Mouse (Mus musculus) liver, embryonic 12.5 days (tissue): Measurements from ENCODE around the gene Slc7a5. TPM values are rescaled to one million over a fixed set of nuclear protein-coding genes. Genes with fewer than 3 reads are reported as not detected.

Source experiments
- ATAC-seq: fragments of 200-750 bp; cut with Nextera tagmentation; 2 replicates; pipeline ENCODE4 v1.8.0; 2017; ENCODE audit warnings: moderate number of reproducible peaks, mild to moderate bottlenecking, moderate library complexity
- H3K27ac ChIP-seq: fragments of 300-500 bp; sonication (generic); 2 replicates; pipeline ENCODE4 v1.5.1; 2016; ENCODE audit warnings: mild to moderate bottlenecking
- H3K27me3 ChIP-seq: fragments of 300-500 bp; sonication (generic); replicated peaks from 2 replicates; pipeline ENCODE4 v1.6.1; 2016; ENCODE audit warnings: mild to moderate bottlenecking, moderate library complexity
- H3K36me3 ChIP-seq: fragments of 300-500 bp; sonication (generic); 2 replicates; pipeline ENCODE4 v1.6.1; 2016; ENCODE audit warnings: mild to moderate bottlenecking, moderate library complexity
- H3K4me1 ChIP-seq: fragments of 300-500 bp; sonication (generic); 2 replicates; pipeline ENCODE4 v1.6.1; 2016
- H3K4me2 ChIP-seq: fragments of 300-500 bp; sonication (generic); 2 replicates; pipeline ENCODE4 v1.6.1; 2016; ENCODE audit warnings: mild to moderate bottlenecking, moderate library complexity
- H3K4me3 ChIP-seq: fragments of 300-500 bp; sonication (generic); 2 replicates; pipeline ENCODE4 v1.5.1; 2016; ENCODE audit warnings: mild to moderate bottlenecking, moderate library complexity
- H3K9ac ChIP-seq: fragments of 300-500 bp; sonication (generic); 2 replicates; pipeline ENCODE4 v1.6.1; 2016; ENCODE audit warnings: mild to moderate bottlenecking, moderate library complexity
- H3K9me3 ChIP-seq: fragments of 300-500 bp; sonication (generic); replicated peaks from 2 replicates; pipeline ENCODE4 v1.6.1; 2016; ENCODE audit warnings: mild to moderate bottlenecking, moderate library complexity
- WGBS: fragments of 180-500 bp; shearing (Covaris S2); methylation state at CpG from one replicate; pipeline ENCODE4 v1.1.7; 2016; ENCODE audit not compliant: insufficient replicate concordance; 5-methylcytosine and 5-hydroxymethylcytosine counted together
- polyA plus RNA-seq: library from polyadenylated mRNA; unstranded; fragments of >200 nt; fragmentation: Nextera tagmentation; extraction: Ambion mirVana; gene quantifications from 2 replicates; pipeline ENCODE4 v1.2.1, GENCODE M21; 2016

Slc7a5 gene
- polyA plus RNA-seq, 1 experiment from 2014 or later, result 52.6 TPM

- H3K4me2 ChIP-seq, result no peak overlapping the region
- H3K36me3 ChIP-seq, result no peaks in the 10 kb centered on the region
- no peak for ATAC-seq
- 20% methylated on average over 7 of the region's 7 CpGs for WGBS
- H3K9me3 ChIP-seq, result no peaks in the 10 kb centered on the region
- H3K4me1 ChIP-seq, result peaks cover 38% of the 10 kb centered on the region
- no peak overlapping the region; the same call in 1 of the 2 replicates for H3K9ac ChIP-seq
- peaks cover 11% of the 10 kb centered on the region; the same call in 1 of the 2 replicates for H3K27me3 ChIP-seq
- no peak overlapping the region for H3K4me3 ChIP-seq
- H3K27ac ChIP-seq, result 0 out of 2 replicates have a peak overlapping the region, but pooled peaks have one; percentile 12
Observed at GRCm38 (mm10) chr8:121852464-121852863, 55.0 kb downstream of the Slc7a5 start.

- Histone ChIP-seq H3K36me3 (no peaks in the 10 kb centered on the region), H3K4me1 (peaks cover 43% of the 10 kb centered on the region), H3K4me3 (0 out of 2 replicates have a peak overlapping the region, but pooled peaks have one; percentile 42), H3K4me2 (peak overlapping the region; percentile 72), H3K9me3 (no peaks in the 10 kb centered on the region), H3K9ac (no peak overlapping the region; the same call in none of the 2 replicates), H3K27me3 (peaks cover 8% of the 10 kb centered on the region; the same call in 1 of the 2 replicates), H3K27ac (peak overlapping the region; percentile 68)
- 48% methylated on average over 7 of the region's 7 CpGs for WGBS
- no peak for ATAC-seq
Observed at GRCm38 (mm10) chr8:121851716-121852115, 55.8 kb downstream of the Slc7a5 start.

DNA sequence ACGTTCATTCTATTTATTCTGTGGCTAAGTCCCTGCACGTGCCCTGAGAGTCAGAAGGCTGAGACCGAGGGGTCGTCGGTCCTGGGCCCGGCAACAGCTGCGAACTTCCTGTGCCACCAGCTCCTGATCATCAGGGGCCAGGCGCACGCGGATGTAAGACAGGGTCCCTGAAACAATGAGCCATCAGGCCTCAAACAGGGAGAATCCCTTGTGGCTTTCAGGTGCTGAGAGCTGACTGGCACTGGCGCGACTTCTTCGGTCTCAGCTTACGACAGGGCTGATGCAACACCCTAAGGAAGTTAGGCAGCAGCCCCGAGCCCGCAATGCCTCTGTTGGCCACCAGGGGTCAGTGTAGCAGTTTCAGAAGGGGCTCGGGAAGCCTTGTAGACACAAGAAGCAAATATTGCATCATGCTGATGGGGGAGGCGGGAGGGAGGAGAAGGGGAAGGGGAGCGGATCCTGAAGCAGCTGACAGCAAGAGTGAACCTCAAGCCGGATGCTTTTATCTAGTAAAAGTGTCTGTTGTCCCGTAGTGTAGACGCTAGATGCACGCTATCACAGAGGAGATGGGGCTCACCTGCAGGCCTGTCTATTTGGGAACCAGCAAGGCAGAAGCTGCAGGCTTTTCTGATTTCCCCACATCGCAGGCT is 56.5 kb downstream of the Slc7a5 start:
- Histone ChIP-seq H3K4me3 (peak overlapping the region; percentile 42), H3K36me3 (no peaks in the 10 kb centered on the region), H3K9me3 (no peaks in the 10 kb centered on the region), H3K4me2 (peak overlapping the region; percentile 72), H3K9ac (peak overlapping the region; percentile 78), H3K4me1 (peaks cover 43% of the 10 kb centered on the region), H3K27me3 (peaks cover 8% of the 10 kb centered on the region; the same call in 1 of the 2 replicates), H3K27ac (peak overlapping the region; percentile 88)
- peak; percentile 83 for ATAC-seq
- WGBS, result 4% methylated on average over 24 of the region's 24 CpGs

DNA sequence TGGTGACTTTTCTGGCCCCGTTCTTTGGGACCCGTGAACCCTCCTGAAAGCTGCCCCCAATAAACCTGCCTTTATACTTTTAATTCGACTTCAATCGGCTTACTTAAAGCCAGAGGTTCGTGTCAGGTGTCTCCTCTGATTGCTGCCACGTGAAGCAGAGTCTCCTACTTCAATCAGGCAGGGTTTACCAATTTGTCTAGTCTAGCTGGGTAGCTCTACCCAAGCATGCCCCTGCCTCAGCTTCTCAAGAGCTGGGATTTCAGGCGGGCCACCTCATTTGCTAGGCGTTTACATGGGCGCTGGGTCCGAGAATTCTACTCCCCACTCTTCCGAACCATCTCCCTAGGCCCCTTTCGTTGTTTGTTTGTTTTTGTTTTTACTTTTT is 57.1 kb downstream of the Slc7a5 start:
- no peak; the same call in 1 of the 2 replicates for ATAC-seq
- H3K9ac ChIP-seq, result peak overlapping the region; percentile 78
- peaks cover 8% of the 10 kb centered on the region; the same call in 1 of the 2 replicates for H3K27me3 ChIP-seq
- peak overlapping the region; percentile 72 for H3K4me2 ChIP-seq
- H3K4me3 ChIP-seq, result peak overlapping the region; percentile 42
- peaks cover 2% of the 10 kb centered on the region for H3K36me3 ChIP-seq
- H3K27ac ChIP-seq, result peak overlapping the region; percentile 88
- H3K9me3 ChIP-seq, result no peaks in the 10 kb centered on the region
- H3K4me1 ChIP-seq, result peaks cover 43% of the 10 kb centered on the region
- WGBS, result 43% methylated on average over 12 of the region's 12 CpGs

DNA sequence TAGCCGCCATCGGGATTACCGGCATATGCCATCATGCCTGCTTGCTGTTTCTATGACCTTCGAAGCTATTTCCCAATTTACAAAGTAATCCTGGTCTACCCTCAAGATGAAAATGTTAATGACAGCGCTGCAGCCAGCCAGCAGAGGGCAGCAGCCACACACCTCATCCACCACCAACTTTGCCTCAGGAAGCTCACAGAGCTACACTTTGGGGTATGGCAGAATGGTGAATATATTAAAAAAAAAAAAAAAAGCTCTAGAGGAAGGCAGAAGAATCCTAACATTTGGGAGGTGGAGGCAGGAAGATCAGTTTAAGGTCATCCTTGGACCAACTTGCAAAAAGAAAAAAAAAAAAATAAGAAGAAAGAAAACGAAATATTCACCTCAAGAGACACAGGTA is 57.5 kb downstream of the Slc7a5 start:
- H3K9ac ChIP-seq, result peak overlapping the region; percentile 78; the same call in 1 of the 2 replicates
- H3K36me3 ChIP-seq, result peaks cover 5% of the 10 kb centered on the region
- WGBS, result 11% methylated on average over 6 of the region's 6 CpGs
- peaks cover 8% of the 10 kb centered on the region; the same call in 1 of the 2 replicates for H3K27me3 ChIP-seq
- peak overlapping the region; percentile 88; the same call in 1 of the 2 replicates for H3K27ac ChIP-seq
- peaks cover 43% of the 10 kb centered on the region for H3K4me1 ChIP-seq
- H3K4me3 ChIP-seq, result no peak overlapping the region
- no peaks in the 10 kb centered on the region for H3K9me3 ChIP-seq
- ATAC-seq, result no peak
- H3K4me2 ChIP-seq, result peak overlapping the region; percentile 72

GRCm38 (mm10) chr8:121849303-121849702 is 58.2 kb downstream of the Slc7a5 start:
- no peak overlapping the region for H3K27ac ChIP-seq
- peaks cover 8% of the 10 kb centered on the region; the same call in 1 of the 2 replicates for H3K27me3 ChIP-seq
- no peaks in the 10 kb centered on the region for H3K9me3 ChIP-seq
- H3K9ac ChIP-seq, result no peak overlapping the region
- ATAC-seq, result no peak
- peaks cover 43% of the 10 kb centered on the region for H3K4me1 ChIP-seq
- H3K4me2 ChIP-seq, result no peak overlapping the region
- H3K4me3 ChIP-seq, result no peak overlapping the region
- peaks cover 8% of the 10 kb centered on the region for H3K36me3 ChIP-seq
- 49% methylated on average over 9 of the region's 9 CpGs for WGBS

DNA sequence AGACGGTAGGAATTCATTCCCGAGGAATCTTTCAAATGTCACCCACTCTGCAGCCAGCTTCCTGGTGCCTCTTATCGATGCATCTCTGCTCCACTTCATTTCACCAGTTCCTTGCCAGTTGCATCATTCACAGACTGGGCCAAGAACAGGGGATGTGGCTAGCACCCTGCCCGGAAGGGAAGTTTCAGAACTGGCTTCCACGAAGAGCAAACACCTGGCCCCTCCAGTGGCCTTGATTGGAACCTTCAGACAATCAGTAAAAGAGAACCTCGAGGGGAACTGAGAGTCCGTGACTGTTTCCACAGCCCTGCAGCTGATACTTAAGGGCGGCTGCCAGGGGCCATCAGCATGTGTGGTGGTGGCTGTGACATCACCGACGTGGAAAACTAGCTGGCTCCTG is 59.0 kb downstream of the Slc7a5 start:
- Histone ChIP-seq H3K9me3 (no peaks in the 10 kb centered on the region), H3K36me3 (peaks cover 8% of the 10 kb centered on the region), H3K9ac (no peak overlapping the region), H3K27me3 (peaks cover 8% of the 10 kb centered on the region; the same call in 1 of the 2 replicates), H3K4me2 (no peak overlapping the region), H3K27ac (no peak overlapping the region), H3K4me3 (no peak overlapping the region), H3K4me1 (peaks cover 43% of the 10 kb centered on the region)
- no peak for ATAC-seq
- WGBS, result 38% methylated on average over 10 of the region's 10 CpGs

DNA sequence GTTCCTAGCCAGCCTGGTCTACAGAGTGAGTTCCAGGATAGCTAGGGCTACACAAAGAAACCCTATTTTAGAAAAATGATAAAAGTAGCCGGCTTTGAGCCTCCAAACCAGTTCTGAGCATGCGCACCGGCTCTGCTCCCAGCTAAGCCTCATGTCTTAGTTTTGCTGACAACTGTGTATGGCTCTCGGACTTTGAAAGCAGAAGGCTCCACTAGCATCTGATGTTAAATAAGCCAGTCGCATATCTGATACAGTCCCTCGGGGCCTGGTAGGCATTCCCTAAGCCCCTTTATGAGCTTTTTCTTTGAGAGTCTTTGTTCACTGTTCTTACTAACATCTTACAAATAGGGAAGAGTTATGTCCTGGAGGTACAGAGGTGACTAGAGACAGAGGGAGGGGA is 59.5 kb downstream of the Slc7a5 start:
- Histone ChIP-seq H3K27me3 (peaks cover 8% of the 10 kb centered on the region; the same call in 1 of the 2 replicates), H3K27ac (no peak overlapping the region)
- WGBS, result 69% methylated on average over 6 of the region's 6 CpGs

DNA sequence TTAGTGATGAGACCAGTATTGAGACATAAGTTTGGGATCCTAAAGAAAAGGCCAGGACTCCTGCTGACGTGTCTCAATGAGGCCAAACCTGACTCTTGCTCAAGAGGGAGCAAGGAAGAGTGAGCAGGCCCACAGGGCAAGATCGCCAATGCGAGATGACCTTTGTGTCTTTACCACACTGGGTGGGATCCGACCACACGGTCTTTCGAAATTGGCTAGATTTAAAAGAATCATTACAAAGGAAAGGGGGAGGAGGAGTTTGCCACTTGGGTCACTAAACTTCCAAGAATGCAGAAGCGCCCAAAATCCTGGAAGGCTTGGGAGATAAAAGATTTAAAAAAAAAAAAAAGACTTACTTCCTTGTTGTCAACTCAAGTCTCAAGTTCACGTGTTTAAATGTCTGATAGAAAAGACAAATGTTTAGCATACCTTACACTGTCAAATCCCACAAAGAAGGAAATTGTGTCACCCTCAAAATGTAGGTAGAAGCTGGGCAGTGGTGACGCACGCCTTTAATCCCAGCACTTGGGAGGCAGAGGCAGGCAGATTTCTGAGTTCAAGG is 60.2 kb downstream of the Slc7a5 start:
- Histone ChIP-seq H3K27ac (no peak overlapping the region), H3K4me1 (peaks cover 39% of the 10 kb centered on the region), H3K36me3 (peaks cover 19% of the 10 kb centered on the region), H3K9ac (no peak overlapping the region), H3K27me3 (peaks cover 8% of the 10 kb centered on the region; the same call in 1 of the 2 replicates), H3K4me2 (no peak overlapping the region), H3K4me3 (no peak overlapping the region), H3K9me3 (no peaks in the 10 kb centered on the region)
- 50% methylated on average over 10 of the region's 10 CpGs for WGBS
- ATAC-seq, result no peak

More for the DNA sequence above, 59.5 kb downstream of the Slc7a5 start:
- H3K9me3 ChIP-seq, result no peaks in the 10 kb centered on the region
- H3K4me3 ChIP-seq, result no peak overlapping the region
- ATAC-seq, result no peak
- no peak overlapping the region for H3K4me2 ChIP-seq
- no peak overlapping the region for H3K9ac ChIP-seq
- H3K4me1 ChIP-seq, result peaks cover 43% of the 10 kb centered on the region
- peaks cover 13% of the 10 kb centered on the region for H3K36me3 ChIP-seq

DNA sequence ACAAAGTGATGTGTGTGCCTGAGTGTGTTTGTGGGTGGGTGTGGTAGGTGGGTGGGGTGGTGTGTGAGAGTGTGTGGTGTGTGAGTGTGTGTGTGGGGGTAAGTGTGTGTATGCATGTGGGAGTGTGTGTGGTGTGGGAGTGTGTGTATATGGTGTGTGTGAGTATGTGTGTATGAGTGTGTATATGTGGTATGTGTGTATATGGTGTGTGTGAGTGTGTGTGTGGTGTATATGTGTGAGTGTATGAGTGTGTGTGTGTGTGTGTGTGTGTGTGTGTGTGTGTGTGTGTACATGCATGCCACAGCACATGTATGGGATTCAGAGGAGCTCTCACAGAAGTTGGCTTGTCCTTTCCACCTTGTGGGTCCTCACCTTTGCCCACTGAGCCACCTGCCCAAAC is 60.7 kb downstream of the Slc7a5 start:
- H3K9ac ChIP-seq, result no peak overlapping the region
- no peak for ATAC-seq
- no peaks in the 10 kb centered on the region for H3K9me3 ChIP-seq
- no peak overlapping the region for H3K4me3 ChIP-seq
- H3K36me3 ChIP-seq, result peaks cover 24% of the 10 kb centered on the region
- no peak overlapping the region for H3K4me2 ChIP-seq
- H3K27ac ChIP-seq, result no peak overlapping the region
- peaks cover 33% of the 10 kb centered on the region for H3K4me1 ChIP-seq
- peaks cover 8% of the 10 kb centered on the region; the same call in 1 of the 2 replicates for H3K27me3 ChIP-seq

DNA sequence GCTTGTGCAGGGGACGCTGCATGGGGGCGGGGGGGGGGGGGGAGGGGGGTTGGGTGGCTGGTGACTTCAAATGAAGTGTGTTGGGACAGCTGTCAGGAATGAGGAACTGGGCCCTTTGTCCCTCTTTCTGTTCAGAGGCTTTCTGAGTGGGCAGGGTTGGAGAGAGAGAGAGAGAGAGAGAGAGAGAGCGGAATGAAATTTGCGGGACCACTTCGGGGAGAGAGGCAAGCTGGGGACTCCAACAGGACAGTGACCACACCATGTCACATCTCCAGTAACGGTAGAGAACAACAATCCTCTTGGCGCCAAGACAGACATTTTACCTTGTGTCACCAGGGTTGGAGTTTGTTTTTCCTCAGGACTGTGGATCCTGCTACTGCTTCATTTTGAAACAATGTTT is 62.7 kb downstream of the Slc7a5 start:
- no peak overlapping the region for H3K4me3 ChIP-seq
- no peak overlapping the region for H3K27ac ChIP-seq
- peaks cover 8% of the 10 kb centered on the region; the same call in 1 of the 2 replicates for H3K27me3 ChIP-seq
- peaks cover 13% of the 10 kb centered on the region for H3K4me1 ChIP-seq
- no peak overlapping the region for H3K4me2 ChIP-seq
- 55% methylated on average over 6 of the region's 7 CpGs for WGBS
- peaks cover 33% of the 10 kb centered on the region for H3K36me3 ChIP-seq
- no peaks in the 10 kb centered on the region for H3K9me3 ChIP-seq
- H3K9ac ChIP-seq, result no peak overlapping the region
- no peak for ATAC-seq

DNA sequence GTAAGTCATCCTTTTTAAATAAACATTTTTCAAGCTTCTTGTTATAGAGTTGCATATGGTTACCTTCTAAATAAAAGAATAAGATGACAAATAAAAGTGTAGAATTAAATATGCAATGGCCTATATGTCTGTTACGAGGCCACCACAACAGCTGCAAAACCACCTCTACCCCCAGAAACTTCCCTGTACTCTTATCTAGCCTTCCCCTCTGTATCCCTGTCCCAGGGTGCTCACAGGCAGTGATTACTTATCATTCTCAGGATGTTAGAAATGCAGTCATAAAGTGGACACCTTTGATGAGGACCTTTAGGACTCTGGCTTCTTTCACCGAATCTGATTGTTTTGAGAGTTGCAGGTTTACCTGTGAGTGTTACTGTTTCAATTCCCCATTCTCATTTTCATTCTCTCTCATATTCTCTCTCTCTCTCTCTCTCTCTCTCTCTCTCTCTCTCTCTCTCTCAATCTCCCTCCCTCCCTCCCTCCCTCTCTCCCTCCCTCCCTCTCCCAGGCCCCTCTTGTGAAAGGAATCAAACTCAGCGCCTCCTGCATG is 64.2 kb downstream of the Slc7a5 start:
- Histone ChIP-seq H3K4me3 (no peak overlapping the region), H3K4me1 (0 out of 2 replicates have a peak, but pooled peaks cover 5% of the 10 kb centered on the region), H3K27ac (no peak overlapping the region), H3K9ac (no peak overlapping the region), H3K36me3 (peaks cover 36% of the 10 kb centered on the region), H3K27me3 (peaks cover 3% of the 10 kb centered on the region; the same call in 1 of the 2 replicates), H3K4me2 (no peak overlapping the region), H3K9me3 (no peaks in the 10 kb centered on the region)
- no peak for ATAC-seq
- WGBS, result 69% methylated on average over 3 of the region's 3 CpGs
